Mouse (Mus musculus): ENCODE results near the gene Igfbp5.

Gene Igfbp5

DNA sequence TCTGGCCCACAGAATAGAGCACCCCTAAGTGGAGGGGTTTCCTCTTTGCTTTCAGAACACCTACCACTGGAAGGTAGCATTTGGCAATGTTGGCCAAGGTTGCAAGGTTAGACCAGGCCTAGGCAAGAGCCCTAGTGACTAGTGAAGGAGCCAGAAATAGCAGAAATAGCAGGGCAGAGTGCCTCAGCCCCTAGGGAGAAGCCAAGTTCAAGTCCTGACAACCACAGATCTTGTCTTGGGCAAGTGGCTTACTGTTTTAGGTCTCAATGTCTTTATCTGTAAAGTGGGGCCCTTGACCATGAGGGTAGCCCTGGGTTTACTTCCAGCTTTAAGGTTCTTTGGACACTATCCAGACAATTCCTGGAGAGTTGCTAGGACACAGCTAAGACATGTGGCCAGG is 5.4 kb downstream of the Igfbp5 start:
- in situ Hi-C loops (cut with MboI): loop anchor here (25.0 kb wide), 1 partner anchor 943 kb away; no protein-coding TSS in a partner anchor

GRCm38 (mm10) chr1:72868429-72869215 is 6.1 kb downstream of the Igfbp5 start:
- in situ Hi-C loops (cut with MboI): loop anchor here (25.0 kb wide), 1 partner anchor 944 kb away; no protein-coding TSS in a partner anchor

DNA sequence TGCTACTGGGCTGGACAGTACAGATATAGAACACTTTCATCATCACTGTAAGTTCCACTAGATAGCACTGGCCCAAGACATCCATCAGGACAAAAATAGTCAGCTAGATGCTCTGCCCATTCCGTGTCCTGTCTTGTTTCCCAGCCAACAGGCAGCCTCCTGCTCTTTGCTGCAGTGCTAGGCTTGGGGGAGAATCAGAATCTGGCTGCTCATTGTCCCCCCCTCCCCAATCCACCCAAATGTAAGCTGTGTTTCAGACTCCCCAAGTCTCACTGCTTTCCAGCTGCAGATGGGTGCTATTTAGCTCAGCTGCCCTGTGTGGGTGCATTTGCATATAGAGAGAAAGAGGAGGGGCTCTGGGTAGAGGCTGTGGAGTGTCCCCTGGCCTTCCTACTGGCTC is 7.3 kb downstream of the Igfbp5 start:
- in situ Hi-C loops (cut with MboI): loop anchor here (25.0 kb wide), 1 partner anchor 945 kb away; no protein-coding TSS in a partner anchor

- in situ Hi-C loops (cut with MboI): loop anchor here (25.0 kb wide), 1 partner anchor 946 kb away; no protein-coding TSS in a partner anchor
Observed at GRCm38 (mm10) chr1:72866417-72866816, 8.3 kb downstream of the Igfbp5 start.

- in situ Hi-C loops (cut with MboI): loop anchor here (25.0 kb wide), 1 partner anchor 946 kb away; no protein-coding TSS in a partner anchor
Observed at GRCm38 (mm10) chr1:72865900-72866299, 8.8 kb downstream of the Igfbp5 start.

DNA sequence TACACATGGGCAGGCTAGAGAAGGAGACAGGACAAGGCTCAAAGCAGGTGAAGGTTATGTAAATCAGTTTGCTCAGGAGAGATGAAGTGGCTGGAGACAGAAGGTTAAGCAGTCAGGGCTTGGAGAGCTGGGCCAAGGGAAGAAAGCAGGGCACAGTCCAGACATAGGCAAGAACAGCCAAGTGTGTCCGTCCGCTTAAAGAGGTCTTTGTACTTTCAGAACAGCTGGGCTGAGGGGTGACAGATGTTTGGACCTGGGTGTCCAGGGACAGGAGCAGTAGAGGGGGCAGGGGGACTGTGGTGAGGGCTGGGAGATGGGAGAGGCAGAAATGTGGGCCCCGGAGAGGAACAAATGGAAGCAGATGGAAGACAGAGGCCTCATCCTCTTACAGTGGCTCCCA is 10.4 kb downstream of the Igfbp5 start:
- in situ Hi-C loops (cut with MboI): loop anchor here (25.0 kb wide), 1 partner anchor 948 kb away; no protein-coding TSS in a partner anchor

DNA sequence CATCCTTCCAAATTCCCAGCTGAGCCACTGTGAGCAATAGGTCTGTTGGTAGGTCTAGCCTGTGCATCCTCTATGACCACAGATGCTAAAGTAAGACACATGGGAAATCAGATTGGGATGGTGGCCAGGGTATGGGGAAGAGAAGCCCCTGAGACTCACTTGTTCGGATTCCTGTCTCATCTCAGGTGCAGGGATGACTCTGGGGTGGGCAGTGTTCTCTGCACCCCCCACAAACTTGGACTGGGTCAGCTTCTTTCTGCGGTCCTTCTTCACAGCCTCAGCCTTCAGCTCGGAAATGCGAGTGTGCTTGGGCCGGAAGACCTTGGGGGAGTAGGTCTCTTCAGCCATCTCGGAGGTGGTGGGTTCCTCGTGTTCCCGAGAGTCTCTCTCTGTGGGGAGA is 11.0 kb downstream of the Igfbp5 start:
- in situ Hi-C loops (cut with MboI): loop anchor here (25.0 kb wide), 1 partner anchor 949 kb away; no protein-coding TSS in a partner anchor

DNA sequence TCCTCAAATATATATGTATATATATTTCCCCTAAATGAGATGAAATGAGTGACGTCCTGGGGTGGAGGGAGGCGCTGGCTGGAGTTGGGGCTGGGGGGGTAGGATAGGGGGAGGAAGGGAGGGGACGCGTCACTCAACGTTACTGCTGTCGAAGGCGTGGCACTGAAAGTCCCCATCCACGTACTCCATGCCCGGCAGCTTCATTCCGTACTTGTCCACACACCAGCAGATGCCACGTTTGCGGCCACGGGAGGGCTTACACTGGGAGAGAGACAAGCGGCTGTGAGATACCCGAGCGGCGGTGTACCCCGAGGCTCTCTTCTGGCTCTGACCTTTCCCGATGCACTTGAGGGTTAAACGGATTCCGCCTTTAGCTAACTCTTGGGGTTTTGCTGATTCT is 12.4 kb downstream of the Igfbp5 start:
- in situ Hi-C loops (cut with MboI): loop anchor here (25.0 kb wide), 1 partner anchor 950 kb away; no protein-coding TSS in a partner anchor

- in situ Hi-C loops (cut with MboI): loop anchor here (25.0 kb wide), 1 partner anchor 951 kb away; no protein-coding TSS in a partner anchor
Observed at GRCm38 (mm10) chr1:72861702-72862101, 13.0 kb downstream of the Igfbp5 start.

- in situ Hi-C loops (cut with MboI): loop anchor here (25.0 kb wide), 1 partner anchor 952 kb away; no protein-coding TSS in a partner anchor
Observed at GRCm38 (mm10) chr1:72860502-72860901, 14.2 kb downstream of the Igfbp5 start.

DNA sequence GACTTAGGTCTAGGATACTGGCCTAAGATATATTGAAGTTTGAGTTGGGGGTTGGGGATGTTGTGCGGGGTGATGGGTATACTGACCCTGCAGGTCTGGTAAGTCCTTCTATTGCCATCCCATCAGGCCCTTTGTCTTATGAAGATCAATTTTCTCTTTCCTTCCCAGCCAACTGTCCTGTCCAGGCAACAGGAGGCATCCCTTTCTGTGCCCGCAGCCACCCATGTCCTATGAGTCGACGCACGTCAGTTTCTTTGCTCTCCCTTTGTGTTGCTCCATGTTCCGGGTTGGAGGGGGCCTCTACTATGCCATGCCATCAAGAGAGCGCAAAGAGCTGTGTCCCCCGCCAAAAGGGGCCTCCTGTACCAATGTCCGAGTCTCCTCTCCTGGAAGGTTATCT is 14.7 kb downstream of the Igfbp5 start:
- in situ Hi-C loops (cut with MboI): loop anchor here (25.0 kb wide), 1 partner anchor 952 kb away; no protein-coding TSS in a partner anchor

GRCm38 (mm10) chr1:72858874-72859273 is 15.8 kb downstream of the Igfbp5 start:
- in situ Hi-C loops (cut with MboI): loop anchor here (25.0 kb wide), 1 partner anchor 953 kb away; no protein-coding TSS in a partner anchor

DNA sequence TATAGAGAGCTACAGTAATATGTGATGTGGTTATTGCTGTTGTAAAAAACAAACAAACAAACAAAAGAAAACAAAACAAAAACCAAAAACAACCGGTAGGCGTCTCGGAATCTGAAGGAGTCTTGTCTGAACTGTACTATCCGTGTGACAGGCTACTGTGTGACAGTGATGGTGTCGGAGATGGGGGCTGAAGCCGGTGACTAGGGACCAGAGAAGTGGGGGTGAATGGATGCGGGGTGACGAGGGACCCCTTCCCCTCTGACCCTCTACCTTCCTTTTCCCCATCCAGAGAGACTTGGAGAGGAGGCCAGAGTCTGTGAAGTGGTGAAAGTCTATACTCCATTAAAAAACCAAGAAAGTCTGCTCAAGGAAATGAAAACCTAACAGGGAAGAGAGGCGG is 16.4 kb downstream of the Igfbp5 start:
- in situ Hi-C loops (cut with MboI): loop anchor here (25.0 kb wide), 1 partner anchor 954 kb away; no protein-coding TSS in a partner anchor

GRCm38 (mm10) chr1:72857631-72858030 is 17.1 kb downstream of the Igfbp5 start:
- in situ Hi-C loops (cut with MboI): loop anchor here (25.0 kb wide), 1 partner anchor 955 kb away; no protein-coding TSS in a partner anchor

DNA sequence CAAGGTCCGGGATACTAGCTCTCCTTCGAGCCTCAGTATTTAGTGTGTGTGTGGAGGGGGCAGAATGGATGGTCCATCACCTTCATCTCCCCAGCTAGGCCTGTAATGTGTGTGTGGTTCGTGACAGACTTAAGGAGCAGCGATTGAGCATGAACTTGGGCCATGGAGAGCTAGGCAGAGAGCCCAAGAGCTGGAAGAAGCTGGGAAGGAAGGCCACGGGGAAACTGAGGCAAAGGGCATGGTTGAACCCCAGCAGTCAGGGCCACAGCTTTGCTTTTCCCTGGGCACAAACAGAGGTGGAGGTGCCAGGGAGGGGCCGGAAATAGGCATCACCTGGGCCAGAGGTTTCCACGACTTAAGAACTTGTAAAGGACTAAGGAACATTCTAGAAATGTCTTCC is 17.5 kb downstream of the Igfbp5 start:
- in situ Hi-C loops (cut with MboI): loop anchor here (25.0 kb wide), 1 partner anchor 955 kb away; no protein-coding TSS in a partner anchor

- in situ Hi-C loops (cut with MboI): loop anchor here (25.0 kb wide), 1 partner anchor 956 kb away; no protein-coding TSS in a partner anchor
Observed at GRCm38 (mm10) chr1:72856209-72856909, 18.3 kb downstream of the Igfbp5 start.

DNA sequence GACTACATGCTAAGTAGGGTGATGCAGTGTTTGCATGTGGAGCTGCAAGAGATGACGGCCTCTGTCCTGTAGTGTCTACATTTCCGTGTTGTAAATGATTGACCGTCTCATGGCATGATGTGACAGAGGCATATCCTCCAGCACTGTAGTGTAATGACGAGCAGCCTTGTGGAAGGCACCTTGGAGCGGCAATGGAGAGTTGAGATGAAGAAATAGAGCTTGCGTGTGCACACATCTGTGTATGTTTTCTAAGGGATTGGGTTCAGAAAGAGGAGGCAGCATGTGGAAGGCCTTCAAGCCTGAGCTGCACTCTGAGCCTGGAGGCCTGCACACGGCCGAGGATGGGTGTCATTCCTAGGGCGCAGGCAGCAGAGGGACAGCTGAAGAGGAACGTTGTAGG is 19.0 kb downstream of the Igfbp5 start:
- in situ Hi-C loops (cut with MboI): loop anchor here (25.0 kb wide), 1 partner anchor 957 kb away; no protein-coding TSS in a partner anchor

GRCm38 (mm10) chr1:72854337-72855237 is 20.1 kb downstream of the Igfbp5 start:
- in situ Hi-C loops (cut with MboI): loop anchor here (25.0 kb wide), 1 partner anchor 958 kb away; no protein-coding TSS in a partner anchor

GRCm38 (mm10) chr1:72853759-72854158 is 20.9 kb downstream of the Igfbp5 start:
- in situ Hi-C loops (cut with MboI): loop anchor here (25.0 kb wide), 1 partner anchor 959 kb away; no protein-coding TSS in a partner anchor

DNA sequence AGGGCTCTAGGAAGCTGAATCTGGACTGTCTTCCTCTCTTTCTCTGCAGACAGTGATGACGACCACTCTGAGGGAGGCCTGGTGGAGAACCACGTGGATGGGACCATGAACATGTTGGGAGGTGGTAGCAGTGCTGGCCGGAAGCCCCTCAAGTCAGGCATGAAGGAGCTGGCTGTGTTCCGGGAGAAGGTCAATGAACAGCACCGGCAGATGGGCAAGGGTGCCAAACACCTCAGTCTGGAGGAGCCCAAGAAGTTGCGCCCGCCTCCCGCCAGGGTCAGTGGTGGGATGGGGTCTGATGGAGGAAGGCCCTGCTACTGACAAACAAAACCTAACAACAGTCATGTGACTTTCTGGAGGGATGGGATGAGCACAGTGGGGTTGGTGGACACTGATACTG is 25.6 kb downstream of the Igfbp5 start:
- in situ Hi-C loops (cut with MboI): no loop called here
